Comparison of ENCODE assay signal across 8 mouse cellular contexts in the genomic region with DNA sequence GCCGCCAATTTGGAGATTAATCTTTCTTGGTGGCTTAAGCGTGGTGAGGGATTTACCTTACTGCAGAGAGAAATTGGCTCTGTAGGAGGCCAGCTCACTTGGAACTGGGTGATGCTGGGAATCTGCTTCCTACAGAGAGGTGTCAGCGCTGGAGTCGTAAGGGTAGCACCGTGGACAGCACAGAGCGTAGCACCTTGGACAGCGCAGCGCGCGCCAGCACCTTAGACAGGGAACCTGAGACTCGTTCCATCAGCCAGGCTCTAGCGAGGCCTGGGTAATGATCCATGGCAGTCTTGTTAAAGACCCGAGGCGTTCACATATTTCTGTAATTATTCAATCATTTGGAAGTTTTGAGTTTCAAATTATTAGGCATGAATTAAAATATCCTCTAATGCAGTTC.
A peak's percentile ranks its signal among the peaks of the same experiment; 100 is the strongest.
DNase-seq lines count a peak whose midpoint lies in the region; ATAC-seq and TF ChIP-seq lines count a peak whose summit lies in the region.

No protein-coding gene starts in this region.

- no peak for TF ChIP-seq POLR2A in brain, embryonic 14.5 days (IDR thresholded peaks at IDR 0.05; ENCODE audit: borderline replicate concordance, extremely low read depth, insufficient read depth, insufficient read length, poor library complexity, severe bottlenecking)

- no peak overlapping the region for H3K4me2 ChIP-seq in kidney, embryonic 16.5 days (replicated peaks; ENCODE audit: low read depth, low read length)

- 2% methylated on average over 14 of the region's 14 CpGs for WGBS in kidney, embryonic 16.5 days

- no peaks in the 10 kb centered on the region for H3K27me3 ChIP-seq in kidney, embryonic 16.5 days (ENCODE audit: insufficient read depth, low read length)

- H3K27ac ChIP-seq in kidney, embryonic 16.5 days (ENCODE audit: low read length), result no peak overlapping the region

- no peaks in the 10 kb centered on the region for H3K4me1 ChIP-seq in kidney, embryonic 16.5 days (ENCODE audit: insufficient read depth, low read length)

- TF ChIP-seq CTCF in brain, embryonic 14.5 days (IDR thresholded peaks at IDR 0.05; ENCODE audit: borderline replicate concordance, extremely low read depth, insufficient read depth, insufficient read length), result no peak

- no peak overlapping the region for H3K9ac ChIP-seq in kidney, embryonic 16.5 days (replicated peaks; ENCODE audit: low read length)

- no peaks in the 10 kb centered on the region for H3K36me3 ChIP-seq in kidney, embryonic 16.5 days (ENCODE audit: insufficient read depth, low read length)

- DNase-seq in kidney, adult 18-20 months, result peak; percentile 11
- DNase-seq in kidney, adult 11 months, result no peak
- DNase-seq in brain, embryonic 14.5 days (ENCODE audit: low read depth), result peak; percentile 35
- peak; percentile 45 for DNase-seq in ovary, postnatal 14 days (ENCODE audit: low spot score)
- no peak for DNase-seq in layer of hippocampus, postnatal 25 days (ENCODE audit: extremely low spot score in 1 of 2, low spot score in 1 of 2)
- no peak for DNase-seq in layer of hippocampus, adult 18-20 months (ENCODE audit: low spot score in 2 of 2)

- no peak overlapping the region for H3K4me3 ChIP-seq in kidney, embryonic 16.5 days (ENCODE audit: low read length)

- H3K9me3 ChIP-seq in kidney, embryonic 16.5 days (ENCODE audit: low read length), result no peaks in the 10 kb centered on the region

- peak; percentile 93 for ATAC-seq in kidney, embryonic 16.5 days (ENCODE audit: low FRiP score, low TSS enrichment)
- ATAC-seq in inflammation-experienced regulatory T-cells, adult 6 months, result no peak

Comparison
In these comparisons a context has a peak if more than half of its experiments do, and no peak if none do; other contexts are left out.
1. DNase-seq: peak in kidney, adult 18-20 months (single experiment), brain, embryonic 14.5 days (single experiment) and ovary, postnatal 14 days (single experiment); none in kidney, adult 11 months (single experiment), layer of hippocampus, postnatal 25 days (0 of 2) and layer of hippocampus, adult 18-20 months (0 of 2).